Mouse (Mus musculus) adrenal gland, postnatal 25 days (tissue): ENCODE data around the gene Usp2. TPM values are rescaled to one million over a fixed set of nuclear protein-coding genes. Genes with fewer than 3 reads are reported as not detected.

Experiments used
- total RNA-seq: library from RNA; stranded (reverse); gene quantifications from 2 replicates; pipeline ENCODE4 v1.2.3, GENCODE M21; 2021

Gene Usp2
- total RNA-seq, 1 experiment from 2014 or later: 22.8 TPM

Other genes with a start within 250 kb of the Usp2 start
- 30.8 and 37.7 TPM in 2 replicates for gene Thy1, start 23.6 kb upstream of the Usp2 start, total RNA-seq
- not detected in 2 replicates for gene Mfrp, start 34.7 kb downstream of the Usp2 start, total RNA-seq
- gene C1qtnf5, start 40.2 kb downstream of the Usp2 start, total RNA-seq: 9.9 and 10.9 TPM in 2 replicates
- gene Gm49380, start 46.5 kb downstream of the Usp2 start, total RNA-seq: 0.82 and 1.5 TPM in 2 replicates
- gene Rnf26, start 46.5 kb downstream of the Usp2 start, total RNA-seq: 30.3 and 36.4 TPM in 2 replicates
- 32.2 and 32.9 TPM in 2 replicates for gene Mcam, start 67.4 kb downstream of the Usp2 start, total RNA-seq
- 32.7 and 36.2 TPM in 2 replicates for gene Cbl, start 167.0 kb downstream of the Usp2 start, total RNA-seq
- 2.0 and 3.7 TPM in 2 replicates for gene Ccdc153, start 173.7 kb downstream of the Usp2 start, total RNA-seq
- 0.27 TPM in 1 of 2 replicates, not detected in the other for gene Pdzd3, start 184.4 kb downstream of the Usp2 start, total RNA-seq
- 18.5 and 34.8 TPM in 2 replicates for gene Nlrx1, start 201.6 kb downstream of the Usp2 start, total RNA-seq
- gene Abcg4, start 221.6 kb downstream of the Usp2 start, total RNA-seq: 39.1 and 43.4 TPM in 2 replicates
- 23.6 and 29.3 TPM in 2 replicates for gene Hinfp, start 238.7 kb downstream of the Usp2 start, total RNA-seq